Mouse (Mus musculus): ENCODE results near the gene Spata7. TPM values are rescaled to one million over a fixed set of nuclear protein-coding genes. Genes with fewer than 3 reads are reported as not detected.

Gene Spata7
- polyA plus RNA-seq, 1 experiment, result 2.0 TPM

- TF ChIP-seq GATA1 (IDR thresholded peaks at IDR 0.05; ENCODE audit: borderline replicate concordance, low read length), result no peak
- no peak for TF ChIP-seq FLI1 (IDR thresholded peaks at IDR 0.05; ENCODE audit: low read length)
- no peaks in the 10 kb centered on the region for H3K27me3 ChIP-seq (replicated peaks)
- peaks cover 14% of the 10 kb centered on the region for H3K36me3 ChIP-seq (replicated peaks; ENCODE audit: low read length)
- no peaks in the 10 kb centered on the region for H3K4me1 ChIP-seq
- H3K9me3 ChIP-seq, result peaks cover 5% of the 10 kb centered on the region
- H3K4me3 ChIP-seq (replicated peaks), result no peak overlapping the region
Observed at GRCm38 (mm10) chr12:98669086-98669485, 41.1 kb downstream of the Spata7 start.

- Histone ChIP-seq H3K9me3 (peaks cover 5% of the 10 kb centered on the region), H3K4me3 (replicated peaks) (no peak overlapping the region), H3K27me3 (replicated peaks) (no peaks in the 10 kb centered on the region), H3K36me3 (replicated peaks; ENCODE audit: low read length) (peaks cover 12% of the 10 kb centered on the region), H3K4me1 (peaks cover 7% of the 10 kb centered on the region)
- TF ChIP-seq GATA1 (IDR thresholded peaks at IDR 0.05; ENCODE audit: borderline replicate concordance, low read length), result no peak
- no peak for TF ChIP-seq FLI1 (IDR thresholded peaks at IDR 0.05; ENCODE audit: low read length)
Observed at GRCm38 (mm10) chr12:98669864-98670263, 41.9 kb downstream of the Spata7 start.

- TF ChIP-seq GATA1 (IDR thresholded peaks at IDR 0.05; ENCODE audit: borderline replicate concordance, low read length) (no peak), FLI1 (IDR thresholded peaks at IDR 0.05; ENCODE audit: low read length) (no peak)
- Histone ChIP-seq H3K27me3 (replicated peaks) (no peaks in the 10 kb centered on the region), H3K4me3 (replicated peaks) (no peak overlapping the region), H3K4me1 (peaks cover 12% of the 10 kb centered on the region), H3K9me3 (peaks cover 5% of the 10 kb centered on the region), H3K36me3 (replicated peaks; ENCODE audit: low read length) (peaks cover 10% of the 10 kb centered on the region)
Observed at GRCm38 (mm10) chr12:98670429-98670828, 42.5 kb downstream of the Spata7 start.

GRCm38 (mm10) chr12:98673879-98674278, 45.9 kb downstream of the Spata7 start:
- peaks cover 5% of the 10 kb centered on the region for H3K9me3 ChIP-seq
- H3K4me1 ChIP-seq, result peaks cover 22% of the 10 kb centered on the region
- no peaks in the 10 kb centered on the region for H3K27me3 ChIP-seq (replicated peaks)
- no peak overlapping the region for H3K4me3 ChIP-seq (replicated peaks)
- TF ChIP-seq GATA1 (IDR thresholded peaks at IDR 0.05; ENCODE audit: borderline replicate concordance, low read length) (no peak), FLI1 (IDR thresholded peaks at IDR 0.05; ENCODE audit: low read length) (no peak)
- H3K36me3 ChIP-seq (replicated peaks; ENCODE audit: low read length), result peaks cover 16% of the 10 kb centered on the region

GRCm38 (mm10) chr12:98674627-98675143, 46.7 kb downstream of the Spata7 start:
- Histone ChIP-seq H3K36me3 (replicated peaks; ENCODE audit: low read length) (peaks cover 18% of the 10 kb centered on the region), H3K4me1 (peaks cover 22% of the 10 kb centered on the region), H3K9me3 (peaks cover 5% of the 10 kb centered on the region), H3K27me3 (replicated peaks) (no peaks in the 10 kb centered on the region), H3K4me3 (replicated peaks) (peak overlapping the region; percentile 93)
- TF ChIP-seq FLI1 (IDR thresholded peaks at IDR 0.05; ENCODE audit: low read length) (no peak), GATA1 (IDR thresholded peaks at IDR 0.05; ENCODE audit: borderline replicate concordance, low read length) (0 out of 3 replicates have a peak, but pooled peaks have one; percentile 8)

GRCm38 (mm10) chr12:98676861-98677260, 48.9 kb downstream of the Spata7 start:
- TF ChIP-seq GATA1 (IDR thresholded peaks at IDR 0.05; ENCODE audit: borderline replicate concordance, low read length), result no peak
- no peak for TF ChIP-seq FLI1 (IDR thresholded peaks at IDR 0.05; ENCODE audit: low read length)
- Histone ChIP-seq H3K27me3 (replicated peaks) (no peaks in the 10 kb centered on the region), H3K9me3 (peaks cover 5% of the 10 kb centered on the region), H3K36me3 (replicated peaks; ENCODE audit: low read length) (peaks cover 23% of the 10 kb centered on the region), H3K4me3 (replicated peaks) (no peak overlapping the region), H3K4me1 (peaks cover 22% of the 10 kb centered on the region)

- TF ChIP-seq GATA1 (IDR thresholded peaks at IDR 0.05; ENCODE audit: borderline replicate concordance, low read length), result no peak
- TF ChIP-seq FLI1 (IDR thresholded peaks at IDR 0.05; ENCODE audit: low read length), result no peak
- no peaks in the 10 kb centered on the region for H3K27me3 ChIP-seq (replicated peaks)
- peaks cover 5% of the 10 kb centered on the region for H3K9me3 ChIP-seq
- H3K36me3 ChIP-seq (replicated peaks; ENCODE audit: low read length), result peaks cover 27% of the 10 kb centered on the region
- peak overlapping the region; percentile 89 for H3K4me3 ChIP-seq (replicated peaks)
- peaks cover 22% of the 10 kb centered on the region for H3K4me1 ChIP-seq
Observed at GRCm38 (mm10) chr12:98677336-98677735, 49.4 kb downstream of the Spata7 start.

- no peak overlapping the region for H3K4me3 ChIP-seq (replicated peaks)
- TF ChIP-seq FLI1 (IDR thresholded peaks at IDR 0.05; ENCODE audit: low read length) (no peak), GATA1 (IDR thresholded peaks at IDR 0.05; ENCODE audit: borderline replicate concordance, low read length) (no peak)
- H3K4me1 ChIP-seq, result peaks cover 14% of the 10 kb centered on the region
- no peaks in the 10 kb centered on the region for H3K9me3 ChIP-seq
- H3K36me3 ChIP-seq (replicated peaks; ENCODE audit: low read length), result peaks cover 29% of the 10 kb centered on the region
- no peaks in the 10 kb centered on the region for H3K27me3 ChIP-seq (replicated peaks)
Observed at GRCm38 (mm10) chr12:98679906-98680305, 51.9 kb downstream of the Spata7 start.

GRCm38 (mm10) chr12:98682196-98682595, 54.2 kb downstream of the Spata7 start:
- H3K9me3 ChIP-seq, result no peaks in the 10 kb centered on the region
- H3K4me3 ChIP-seq (replicated peaks), result no peak overlapping the region
- H3K36me3 ChIP-seq (replicated peaks; ENCODE audit: low read length), result peaks cover 29% of the 10 kb centered on the region
- no peaks in the 10 kb centered on the region for H3K27me3 ChIP-seq (replicated peaks)
- H3K4me1 ChIP-seq, result peaks cover 8% of the 10 kb centered on the region
- TF ChIP-seq FLI1 (IDR thresholded peaks at IDR 0.05; ENCODE audit: low read length) (no peak), GATA1 (IDR thresholded peaks at IDR 0.05; ENCODE audit: borderline replicate concordance, low read length) (no peak)

- Histone ChIP-seq H3K27me3 (replicated peaks) (no peaks in the 10 kb centered on the region), H3K4me3 (replicated peaks) (no peak overlapping the region), H3K36me3 (replicated peaks; ENCODE audit: low read length) (peaks cover 31% of the 10 kb centered on the region), H3K4me1 (peaks cover 14% of the 10 kb centered on the region), H3K9me3 (no peaks in the 10 kb centered on the region)
- TF ChIP-seq GATA1 (IDR thresholded peaks at IDR 0.05; ENCODE audit: borderline replicate concordance, low read length) (no peak), FLI1 (IDR thresholded peaks at IDR 0.05; ENCODE audit: low read length) (no peak)
Observed at GRCm38 (mm10) chr12:98683171-98683570, 55.2 kb downstream of the Spata7 start.
